Mouse (Mus musculus): Measurements from ENCODE around the gene Klri2.

DNA sequence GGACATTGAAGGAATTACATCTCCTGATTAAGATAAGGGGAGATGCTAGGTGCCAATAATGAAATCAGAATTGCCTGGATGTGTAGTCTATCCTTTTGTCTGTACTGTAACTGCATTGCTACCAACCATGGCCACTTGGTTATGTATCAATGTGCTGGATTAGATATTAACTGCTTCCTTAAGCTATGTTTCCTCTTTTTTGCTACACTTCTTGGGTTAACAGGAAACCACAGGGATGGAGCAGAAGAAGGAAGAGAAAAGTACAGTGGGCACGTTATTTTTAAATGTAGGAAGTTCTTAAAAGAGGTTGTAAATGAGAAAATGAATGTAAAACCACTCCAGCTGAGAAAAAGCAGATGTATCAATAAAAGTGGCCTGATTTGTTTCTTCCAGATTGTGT, 26.7 kb downstream of the Klri2 start:
- TF ChIP-seq POLR2A (IDR thresholded peaks at IDR 0.05; ENCODE audit: borderline replicate concordance, low read depth, low read length), result no peak
- no peak for TF ChIP-seq CTCF (IDR thresholded peaks at IDR 0.05; ENCODE audit: low read depth, low read length)
